Mouse (Mus musculus): ENCODE measurements around the gene Rapsn.

DNA sequence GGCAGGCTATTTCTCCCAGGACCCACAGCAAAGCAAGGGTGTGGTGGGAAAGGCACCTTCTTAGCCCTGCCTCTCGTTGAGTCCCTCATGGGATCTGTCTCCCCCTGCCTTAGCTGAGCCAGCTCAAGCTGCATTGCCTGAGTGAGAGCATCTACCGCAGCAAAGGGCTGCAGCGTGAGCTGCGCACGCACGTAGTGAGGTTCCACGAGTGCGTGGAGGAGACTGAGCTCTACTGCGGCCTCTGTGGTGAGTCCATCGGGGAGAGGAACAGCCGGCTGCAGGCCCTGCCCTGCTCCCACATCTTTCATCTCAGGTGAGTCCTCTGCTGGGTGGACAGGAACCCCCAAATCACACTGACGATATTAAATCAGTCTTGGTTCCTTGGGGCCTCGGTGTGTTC, 9.3 kb downstream of the Rapsn start:
- no peak for TF ChIP-seq CTCF (IDR thresholded peaks at IDR 0.05; ENCODE audit: control insufficient read depth, insufficient read depth, low read length)
- TF ChIP-seq POLR2A (IDR thresholded peaks at IDR 0.05; ENCODE audit: borderline replicate concordance, control insufficient read depth, low read depth, low read length): no peak

Data from bone marrow, adult 2 months (tissue).